Mouse (Mus musculus) heart, embryonic 11.5 days (tissue): Measurements from ENCODE around the gene Nek7. TPM values are rescaled to one million over a fixed set of nuclear protein-coding genes. Genes with fewer than 3 reads are reported as not detected.
A peak's percentile ranks its signal among the peaks of the same experiment; 100 is the strongest.

Source experiments
- ATAC-seq: fragments of 200-750 bp; cut with Nextera tagmentation; replicated peaks from 2 replicates; pipeline ENCODE4 v1.8.0; 2017; ENCODE audit warnings: moderate library complexity; ENCODE audit not compliant: insufficient number of reproducible peaks, low FRiP score, low TSS enrichment
- H3K27ac ChIP-seq: fragments of 300-500 bp; sonication (generic); 2 replicates; pipeline ENCODE4 v1.5.1; 2014; ENCODE audit warnings: mild to moderate bottlenecking, low read depth, low read length
- H3K27me3 ChIP-seq: fragments of 300-500 bp; sonication (generic); 2 replicates; pipeline ENCODE4 v1.6.1; 2014; ENCODE audit warnings: mild to moderate bottlenecking, low read length, mixed read lengths; ENCODE audit not compliant: control insufficient read depth, insufficient read depth
- H3K36me3 ChIP-seq: fragments of 300-500 bp; sonication (generic); 2 replicates; pipeline ENCODE4 v1.6.1; 2014; ENCODE audit warnings: mild to moderate bottlenecking, low read length, moderate library complexity, mixed read lengths; ENCODE audit not compliant: control insufficient read depth, insufficient read depth
- H3K4me1 ChIP-seq: fragments of 300-500 bp; sonication (generic); 2 replicates; pipeline ENCODE4 v1.6.1; 2014; ENCODE audit warnings: low read length; ENCODE audit not compliant: control insufficient read depth, insufficient read depth
- H3K4me2 ChIP-seq: fragments of 300-500 bp; sonication (generic); 2 replicates; pipeline ENCODE4 v1.6.1; 2014; ENCODE audit warnings: mild to moderate bottlenecking, moderate library complexity
- H3K4me3 ChIP-seq: fragments of 300-500 bp; sonication (generic); 2 replicates; pipeline ENCODE4 v1.5.1; 2014; ENCODE audit warnings: low read depth, low read length
- H3K9ac ChIP-seq: fragments of 300-500 bp; sonication (generic); 2 replicates; pipeline ENCODE4 v1.6.1; 2014; ENCODE audit warnings: mild to moderate bottlenecking, low read depth, low read length, moderate library complexity
- H3K9me3 ChIP-seq: fragments of 300-500 bp; sonication (generic); replicated peaks from 2 replicates; pipeline ENCODE4 v1.6.1; 2016; ENCODE audit warnings: low read length; ENCODE audit not compliant: control insufficient read depth
- WGBS: fragments of 180-500 bp; shearing (Covaris S2); extraction: QIAGEN DNeasy Blood & Tissue Kit; methylation state at CpG from one replicate; pipeline ENCODE4 v1.1.7; 2014; ENCODE audit not compliant: insufficient replicate concordance; 5-methylcytosine and 5-hydroxymethylcytosine counted together
- polyA plus RNA-seq: library from polyadenylated mRNA; unstranded; fragments of >200 nt; fragmentation: Nextera tagmentation; extraction: Ambion mirVana; gene quantifications from 2 replicates; pipeline ENCODE4 v1.2.1, GENCODE M21; 2014

The Nek7 gene
- polyA plus RNA-seq, 1 experiment from 2014 or later, result 47.1 TPM

- no peak overlapping the region for H3K27ac ChIP-seq
- H3K4me1 ChIP-seq, result peaks cover 25% of the 10 kb centered on the region
- no peak overlapping the region for H3K4me3 ChIP-seq
- H3K36me3 ChIP-seq, result no peaks in the 10 kb centered on the region
- no peak overlapping the region for H3K9ac ChIP-seq
- H3K27me3 ChIP-seq, result no peaks in the 10 kb centered on the region
- 75% methylated on average over 2 of the region's 2 CpGs for WGBS
- H3K9me3 ChIP-seq, result no peaks in the 10 kb centered on the region
- no peak overlapping the region for H3K4me2 ChIP-seq
- ATAC-seq, result no peak
These were observed 44.3 kb downstream of the Nek7 start for GRCm38 (mm10) chr1:138575629-138576028.

GRCm38 (mm10) chr1:138571565-138572361 lies 48.2 kb downstream of the Nek7 start:
- Histone ChIP-seq H3K27ac (peak overlapping the region; percentile 48), H3K9ac (peak overlapping the region; percentile 54; the same call in 1 of the 2 replicates), H3K4me3 (no peak overlapping the region), H3K4me2 (peak overlapping the region; percentile 54), H3K36me3 (no peaks in the 10 kb centered on the region), H3K27me3 (no peaks in the 10 kb centered on the region), H3K9me3 (no peaks in the 10 kb centered on the region), H3K4me1 (peaks cover 18% of the 10 kb centered on the region)
- ATAC-seq, result peak; percentile 33; the same call in 1 of the 2 replicates
- 26% methylated on average over 22 of the region's 22 CpGs for WGBS

- Histone ChIP-seq H3K9me3 (no peaks in the 10 kb centered on the region), H3K4me2 (peak overlapping the region; percentile 54), H3K9ac (no peak overlapping the region), H3K4me3 (no peak overlapping the region), H3K27me3 (no peaks in the 10 kb centered on the region), H3K27ac (peak overlapping the region; percentile 48), H3K36me3 (no peaks in the 10 kb centered on the region), H3K4me1 (peaks cover 18% of the 10 kb centered on the region)
- WGBS, result 54% methylated on average over 2 of the region's 2 CpGs
- peak; percentile 64; the same call in 1 of the 2 replicates for ATAC-seq
These were observed 48.9 kb downstream of the Nek7 start for GRCm38 (mm10) chr1:138571038-138571441.

- 82% methylated on average over 6 of the region's 6 CpGs for WGBS
- no peaks in the 10 kb centered on the region for H3K9me3 ChIP-seq
- H3K27me3 ChIP-seq, result no peaks in the 10 kb centered on the region
- peaks cover 21% of the 10 kb centered on the region for H3K4me1 ChIP-seq
- no peak overlapping the region for H3K9ac ChIP-seq
- H3K27ac ChIP-seq, result no peak overlapping the region
- no peak overlapping the region for H3K4me3 ChIP-seq
- no peak for ATAC-seq
- no peaks in the 10 kb centered on the region for H3K36me3 ChIP-seq
- H3K4me2 ChIP-seq, result no peak overlapping the region
These were observed 51.3 kb downstream of the Nek7 start for GRCm38 (mm10) chr1:138568434-138569232.

- no peak overlapping the region for H3K4me2 ChIP-seq
- peaks cover 21% of the 10 kb centered on the region for H3K4me1 ChIP-seq
- no peak overlapping the region for H3K27ac ChIP-seq
- H3K4me3 ChIP-seq, result no peak overlapping the region
- H3K36me3 ChIP-seq, result no peaks in the 10 kb centered on the region
- no peak overlapping the region for H3K9ac ChIP-seq
- no peaks in the 10 kb centered on the region for H3K27me3 ChIP-seq
- no peaks in the 10 kb centered on the region for H3K9me3 ChIP-seq
- 87% methylated on average over 9 of the region's 9 CpGs for WGBS
- no peak for ATAC-seq
These were observed 52.0 kb downstream of the Nek7 start for GRCm38 (mm10) chr1:138567946-138568345.

GRCm38 (mm10) chr1:138564677-138565076 lies 55.3 kb downstream of the Nek7 start:
- H3K4me2 ChIP-seq, result no peak overlapping the region
- no peak for ATAC-seq
- H3K9me3 ChIP-seq, result no peaks in the 10 kb centered on the region
- WGBS, result 79% methylated on average over 6 of the region's 6 CpGs
- H3K27me3 ChIP-seq, result no peaks in the 10 kb centered on the region
- no peak overlapping the region for H3K27ac ChIP-seq
- H3K4me3 ChIP-seq, result no peak overlapping the region
- H3K36me3 ChIP-seq, result no peaks in the 10 kb centered on the region
- no peak overlapping the region for H3K9ac ChIP-seq
- H3K4me1 ChIP-seq, result 0 out of 2 replicates have a peak, but pooled peaks cover 3% of the 10 kb centered on the region

GRCm38 (mm10) chr1:138560733-138561132 lies 59.2 kb downstream of the Nek7 start:
- Histone ChIP-seq H3K4me3 (no peak overlapping the region), H3K27me3 (no peaks in the 10 kb centered on the region), H3K4me2 (no peak overlapping the region), H3K27ac (no peak overlapping the region), H3K9me3 (no peaks in the 10 kb centered on the region), H3K9ac (no peak overlapping the region), H3K4me1 (0 out of 2 replicates have a peak, but pooled peaks cover 3% of the 10 kb centered on the region), H3K36me3 (no peaks in the 10 kb centered on the region)
- no peak for ATAC-seq
- WGBS, result 92% methylated on average over 12 of the region's 12 CpGs

GRCm38 (mm10) chr1:138559213-138560101 lies 60.5 kb downstream of the Nek7 start:
- Histone ChIP-seq H3K27ac (no peak overlapping the region), H3K4me3 (no peak overlapping the region), H3K4me2 (no peak overlapping the region), H3K4me1 (no peaks in the 10 kb centered on the region), H3K9ac (no peak overlapping the region), H3K36me3 (no peaks in the 10 kb centered on the region; the same call in 1 of the 2 replicates), H3K27me3 (no peaks in the 10 kb centered on the region), H3K9me3 (no peaks in the 10 kb centered on the region)
- no peak for ATAC-seq
- 63% methylated on average over 12 of the region's 12 CpGs for WGBS
